Mouse (Mus musculus) gastrocnemius, adult 2 months (tissue): ENCODE results near the gene Xrn2. TPM values are rescaled to one million over a fixed set of nuclear protein-coding genes. Genes with fewer than 3 reads are reported as not detected.
"Not testable (repeated sequence)": the region's sequence is repeated elsewhere in the genome, so short reads cannot be mapped to it uniquely, and the experiment has no call there.

Source experiments
- DNase-seq: peaks from one replicate; pipeline ENCODE4 v3.0.0; 2022
- H3K27ac ChIP-seq: fragments of 200-600 bp; 2 replicates; pipeline ENCODE4 v1.8.1; 2022; ENCODE audit warnings: mild to moderate bottlenecking
- H3K4me3 ChIP-seq: fragments of 200-600 bp; 2 replicates; pipeline ENCODE4 v1.8.1; 2022; ENCODE audit warnings: mild to moderate bottlenecking, moderate library complexity
- CTCF ChIP-seq: fragments of 200-600 bp; IDR thresholded peaks from 2 replicates; pipeline ENCODE4 v1.8.1; 2022; ENCODE audit warnings: antibody characterized with exemption, mild to moderate bottlenecking, moderate library complexity
- intact Hi-C: fragments of 180-260 bp; cut with DNase I; formaldehyde crosslinking; loops from one replicate; pipeline ENCODE4 v1.15.1; 2025
- total RNA-seq, 2 experiments: library from RNA; stranded (reverse); gene quantifications; 2 replicates each; pipeline ENCODE4 v1.2.3; 2021

Gene Xrn2
- total RNA-seq, 2 experiments from 2014 or later, result 13.0 to 14.1 TPM

GRCm38 (mm10) chr2:147013194-147013969, 586 bp downstream of the Xrn2 start:
- intact Hi-C loops, result loop anchor here (10.0 kb wide), 1 partner anchor 499 kb away; the partner anchor contains the start of gene Ralgapa2
- Histone ChIP-seq H3K4me3 (peak overlapping the region; percentile 95), H3K27ac (peak overlapping the region; percentile 99)
- peak; percentile 77 for DNase-seq
- TF ChIP-seq CTCF, result no peak

GRCm38 (mm10) chr2:147014101-147014886, 1.5 kb downstream of the Xrn2 start:
- Histone ChIP-seq H3K27ac (peak overlapping the region; percentile 99), H3K4me3 (peak overlapping the region; percentile 95)
- DNase-seq, result no peak
- no peak for TF ChIP-seq CTCF
- intact Hi-C loops, result loop anchor here (10.0 kb wide), 1 partner anchor 499 kb away; the partner anchor contains the start of gene Ralgapa2

- H3K27ac ChIP-seq, H3K4me3 ChIP-seq, DNase-seq, intact Hi-C loops: not testable (repeated sequence)
Measured at GRCm38 (mm10) chr2:147022041-147022440, 9.2 kb downstream of the Xrn2 start.

- Histone ChIP-seq H3K4me3 (no peak overlapping the region), H3K27ac (no peak overlapping the region)
- intact Hi-C loops, result no loop called here
- no peak for TF ChIP-seq CTCF
- DNase-seq, result no peak
Measured at GRCm38 (mm10) chr2:147023067-147023466, 10.3 kb downstream of the Xrn2 start.

- Histone ChIP-seq H3K27ac (no peak overlapping the region), H3K4me3 (no peak overlapping the region)
- no peak for TF ChIP-seq CTCF
- no peak for DNase-seq
- intact Hi-C loops, result no loop called here
Measured at GRCm38 (mm10) chr2:147023560-147023959, 10.8 kb downstream of the Xrn2 start.

GRCm38 (mm10) chr2:147033065-147033464, 20.3 kb downstream of the Xrn2 start:
- intact Hi-C loops, result no loop called here
- Histone ChIP-seq H3K27ac (no peak overlapping the region), H3K4me3 (no peak overlapping the region)
- TF ChIP-seq CTCF, result no peak
- DNase-seq, result no peak

- no peak for TF ChIP-seq CTCF
- intact Hi-C loops, result no loop called here
- H3K27ac ChIP-seq, result no peak overlapping the region
- no peak for DNase-seq
- no peak overlapping the region for H3K4me3 ChIP-seq
Measured at GRCm38 (mm10) chr2:147035864-147036263, 23.1 kb downstream of the Xrn2 start.

GRCm38 (mm10) chr2:147047051-147047450, 34.3 kb downstream of the Xrn2 start:
- TF ChIP-seq CTCF, result no peak
- no peak overlapping the region for H3K27ac ChIP-seq
- DNase-seq, result no peak
- no peak overlapping the region for H3K4me3 ChIP-seq
- intact Hi-C loops, result no loop called here

GRCm38 (mm10) chr2:147053229-147053892, 40.6 kb downstream of the Xrn2 start:
- Histone ChIP-seq H3K4me3 (no peak overlapping the region), H3K27ac (no peak overlapping the region)
- DNase-seq, result no peak
- intact Hi-C loops, result no loop called here
- TF ChIP-seq CTCF, result no peak

- Histone ChIP-seq H3K27ac (no peak overlapping the region), H3K4me3 (no peak overlapping the region)
- no peak for TF ChIP-seq CTCF
- intact Hi-C loops, result no loop called here
- no peak for DNase-seq
Measured at GRCm38 (mm10) chr2:147067480-147068246, 54.9 kb downstream of the Xrn2 start.

GRCm38 (mm10) chr2:147069077-147069476, 56.3 kb downstream of the Xrn2 start:
- no peak overlapping the region for H3K27ac ChIP-seq
- no peak overlapping the region for H3K4me3 ChIP-seq
- intact Hi-C loops, result no loop called here
- DNase-seq, result no peak
- TF ChIP-seq CTCF, result no peak

- no peak for TF ChIP-seq CTCF
- DNase-seq, result no peak
- no peak overlapping the region for H3K27ac ChIP-seq
- no peak overlapping the region for H3K4me3 ChIP-seq
- intact Hi-C loops, result no loop called here
Measured at GRCm38 (mm10) chr2:147070305-147070704, 57.5 kb downstream of the Xrn2 start.
